Mouse (Mus musculus) heart, adult 2 months (tissue): ENCODE results near the gene Arpc5.

Experiments
- CTCF ChIP-seq: fragments of 200-600 bp; IDR thresholded peaks from 2 replicates; pipeline ENCODE4 v1.8.1; 2022; ENCODE audit warnings: antibody characterized with exemption, mild to moderate bottlenecking, moderate library complexity
- POLR2A ChIP-seq: fragments of 200-500 bp; IDR thresholded peaks from 2 replicates; pipeline ENCODE4 v1.6.1; 2011; ENCODE audit warnings: mild to moderate bottlenecking, low read depth, low read length, control low read depth; ENCODE audit not compliant: insufficient read depth

DNA sequence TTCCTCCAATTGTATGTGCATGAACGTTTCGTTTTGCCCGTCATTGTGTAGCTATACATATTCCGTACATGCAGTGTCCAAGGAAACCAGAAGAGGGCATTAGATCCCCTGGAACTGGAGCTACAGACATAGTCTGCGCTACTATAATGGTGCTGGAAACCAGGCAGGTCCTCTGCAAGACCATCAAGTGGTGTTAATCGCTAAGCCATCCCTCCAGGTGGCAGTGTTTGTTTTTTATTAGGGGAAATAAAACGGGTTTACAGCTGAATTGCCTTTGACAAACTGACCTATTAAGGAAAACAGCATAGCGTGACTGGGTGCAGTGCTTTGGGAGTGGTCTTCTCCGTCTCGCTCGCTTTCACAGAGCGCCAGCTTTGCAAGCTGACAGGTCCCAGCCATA is 23.9 kb downstream of the Arpc5 start:
- no peak for TF ChIP-seq POLR2A
- peak; percentile 75 for TF ChIP-seq CTCF
